Mouse (Mus musculus) midbrain, embryonic 13.5 days (tissue): ENCODE data around the gene Ydjc. TPM values are rescaled to one million over a fixed set of nuclear protein-coding genes. Genes with fewer than 3 reads are reported as not detected.

Experiments
- ATAC-seq: fragments of 200-750 bp; cut with Nextera tagmentation; 2 replicates; pipeline ENCODE4 v1.8.0; 2017; ENCODE audit warnings: mild to moderate bottlenecking, moderate TSS enrichment, moderate library complexity
- H3K27ac ChIP-seq: fragments of 300-500 bp; sonication (generic); 2 replicates; pipeline ENCODE4 v1.5.1; 2015; ENCODE audit warnings: inconsistent platforms, mild to moderate bottlenecking, moderate library complexity
- H3K27me3 ChIP-seq: fragments of 300-500 bp; sonication (generic); 2 replicates; pipeline ENCODE4 v1.6.1; 2015; ENCODE audit warnings: mild to moderate bottlenecking, inconsistent platforms
- H3K36me3 ChIP-seq: fragments of 300-500 bp; sonication (generic); 2 replicates; pipeline ENCODE4 v1.6.1; 2015; ENCODE audit warnings: mild to moderate bottlenecking, inconsistent platforms
- H3K4me1 ChIP-seq: fragments of 300-500 bp; sonication (generic); replicated peaks from 2 replicates; pipeline ENCODE4 v1.6.1; 2015; ENCODE audit warnings: inconsistent platforms
- H3K4me2 ChIP-seq: fragments of 300-500 bp; sonication (generic); replicated peaks from 2 replicates; pipeline ENCODE4 v1.6.1; 2015; ENCODE audit warnings: moderate library complexity, mild to moderate bottlenecking, inconsistent platforms
- H3K4me3 ChIP-seq: fragments of 300-500 bp; sonication (generic); replicated peaks from 2 replicates; pipeline ENCODE4 v1.5.1; 2015; ENCODE audit warnings: mild to moderate bottlenecking, inconsistent platforms
- H3K9ac ChIP-seq: fragments of 300-500 bp; sonication (generic); replicated peaks from 2 replicates; pipeline ENCODE4 v1.6.1; 2015; ENCODE audit warnings: mild to moderate bottlenecking, inconsistent platforms
- H3K9me3 ChIP-seq: fragments of 300-500 bp; sonication (generic); 2 replicates; pipeline ENCODE4 v1.6.1; 2016; ENCODE audit warnings: mild to moderate bottlenecking, inconsistent platforms
- WGBS: fragments of 180-500 bp; shearing (Covaris S2); methylation state at CpG from one replicate; pipeline ENCODE4 v1.1.7; 2015; 5-methylcytosine and 5-hydroxymethylcytosine counted together
- polyA plus RNA-seq: library from polyadenylated mRNA; unstranded; fragments of >200 nt; fragmentation: Nextera tagmentation; extraction: Ambion mirVana; gene quantifications from 2 replicates; pipeline ENCODE4 v1.2.1, GENCODE M21; 2015

Gene Ydjc
- polyA plus RNA-seq, 1 experiment from 2014 or later: 21.5 TPM

DNA sequence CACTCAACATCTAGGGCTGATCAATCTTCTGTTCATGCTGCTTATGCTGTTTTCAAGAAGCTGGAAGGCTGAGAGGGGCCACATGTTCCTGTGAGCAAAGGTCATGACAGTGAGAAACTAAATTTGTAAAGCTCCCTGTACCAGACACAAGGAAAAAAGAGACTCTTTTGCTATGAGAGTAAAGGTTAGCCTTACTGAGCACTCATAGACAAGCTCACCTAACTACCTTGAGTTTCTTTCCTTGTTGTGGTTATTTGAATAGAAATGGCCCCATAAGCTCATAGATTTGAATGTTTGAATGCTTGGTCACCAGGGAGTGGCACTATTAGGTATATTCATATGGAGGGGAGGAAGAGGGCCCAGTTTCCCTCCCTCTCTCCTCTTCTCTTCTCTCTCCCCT is 22.8 kb downstream of the Ydjc start:
- Histone ChIP-seq H3K36me3 (peaks cover 47% of the 10 kb centered on the region), H3K9ac (no peak overlapping the region), H3K27ac (no peak overlapping the region), H3K4me3 (no peak overlapping the region), H3K4me1 (no peaks in the 10 kb centered on the region), H3K4me2 (no peak overlapping the region), H3K27me3 (no peaks in the 10 kb centered on the region), H3K9me3 (no peaks in the 10 kb centered on the region)
- ATAC-seq: no peak

DNA sequence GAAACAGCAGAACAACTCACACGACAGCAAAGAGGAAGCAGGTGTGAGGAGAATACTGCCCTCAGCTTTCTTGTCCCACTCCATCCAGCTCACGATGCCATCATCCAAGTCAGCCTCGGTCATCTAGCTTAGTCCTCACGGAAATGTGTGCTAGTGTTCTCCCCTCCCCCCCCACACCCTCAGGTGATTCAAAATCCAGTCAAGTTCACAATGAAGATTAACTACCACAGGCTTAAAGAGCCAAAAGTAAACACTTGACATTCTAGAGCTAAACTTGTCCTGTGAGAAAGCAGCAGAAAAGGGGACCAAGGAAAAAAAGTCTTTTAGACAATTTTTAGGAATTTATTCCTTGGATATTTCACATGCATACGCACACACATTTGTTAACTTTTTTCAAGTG is 23.6 kb downstream of the Ydjc start:
- Histone ChIP-seq H3K27me3 (no peaks in the 10 kb centered on the region), H3K4me2 (no peak overlapping the region), H3K9ac (no peak overlapping the region), H3K4me3 (no peak overlapping the region), H3K36me3 (peaks cover 52% of the 10 kb centered on the region), H3K4me1 (no peaks in the 10 kb centered on the region), H3K9me3 (no peaks in the 10 kb centered on the region), H3K27ac (no peak overlapping the region)
- 87% methylated on average over 5 of the region's 5 CpGs for WGBS
- ATAC-seq: no peak

DNA sequence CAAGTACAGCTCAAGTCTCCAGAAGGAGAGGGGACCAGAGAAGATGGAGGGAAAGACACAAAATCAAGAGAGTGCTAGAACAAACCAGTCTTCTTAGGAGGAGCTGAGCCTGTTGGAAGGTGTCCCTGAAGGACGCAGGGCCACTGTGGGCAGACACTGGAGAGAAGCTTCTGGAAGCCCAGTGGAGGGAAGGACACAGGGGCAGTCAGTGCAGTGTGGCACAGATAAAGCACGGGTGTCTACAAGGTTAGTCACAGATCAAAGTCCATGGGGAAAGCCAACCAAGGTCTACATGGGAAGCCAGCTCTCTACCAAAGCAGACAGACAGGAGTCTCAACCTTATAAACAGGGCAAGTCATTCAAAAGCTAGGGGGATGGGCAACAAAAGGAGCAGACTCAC is 31.3 kb downstream of the Ydjc start:
- Histone ChIP-seq H3K4me2 (no peak overlapping the region), H3K27ac (no peak overlapping the region), H3K9me3 (no peaks in the 10 kb centered on the region), H3K9ac (no peak overlapping the region), H3K36me3 (peaks cover 41% of the 10 kb centered on the region), H3K27me3 (no peaks in the 10 kb centered on the region), H3K4me1 (no peaks in the 10 kb centered on the region), H3K4me3 (no peak overlapping the region)
- WGBS: 87% methylated on average over 2 of the region's 2 CpGs
- ATAC-seq: no peak

DNA sequence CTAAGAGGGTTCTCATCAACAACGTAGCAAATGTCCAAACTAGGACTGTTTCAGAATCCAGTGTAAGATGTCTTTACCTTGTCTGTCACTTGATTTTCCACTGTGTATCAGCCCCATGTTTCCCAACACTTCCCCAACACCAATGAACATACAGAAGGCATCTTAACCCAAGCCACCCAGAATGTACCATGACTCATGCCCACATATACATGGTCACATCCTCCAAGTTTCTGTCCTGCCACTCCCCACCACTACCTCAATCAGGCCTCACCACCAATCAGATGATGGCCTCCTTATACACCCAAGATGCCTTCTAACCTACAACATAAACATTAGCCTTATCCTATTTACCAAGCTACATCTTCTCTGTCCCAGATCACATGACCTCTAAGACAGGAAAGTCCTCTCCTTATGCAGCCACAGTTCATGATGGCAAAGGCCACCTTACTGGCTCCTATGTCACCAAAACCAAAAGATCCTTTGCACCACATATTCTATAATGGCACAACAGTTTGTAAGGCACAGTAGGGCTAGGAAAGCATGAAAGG is 33.3 kb downstream of the Ydjc start:
- ATAC-seq: no peak
- Histone ChIP-seq H3K4me2 (no peak overlapping the region), H3K27ac (no peak overlapping the region), H3K9me3 (no peaks in the 10 kb centered on the region), H3K9ac (no peak overlapping the region), H3K27me3 (no peaks in the 10 kb centered on the region), H3K4me3 (no peak overlapping the region), H3K4me1 (no peaks in the 10 kb centered on the region), H3K36me3 (peaks cover 32% of the 10 kb centered on the region)
- WGBS: 96% methylated on average over 1 of the region's 1 CpGs

DNA sequence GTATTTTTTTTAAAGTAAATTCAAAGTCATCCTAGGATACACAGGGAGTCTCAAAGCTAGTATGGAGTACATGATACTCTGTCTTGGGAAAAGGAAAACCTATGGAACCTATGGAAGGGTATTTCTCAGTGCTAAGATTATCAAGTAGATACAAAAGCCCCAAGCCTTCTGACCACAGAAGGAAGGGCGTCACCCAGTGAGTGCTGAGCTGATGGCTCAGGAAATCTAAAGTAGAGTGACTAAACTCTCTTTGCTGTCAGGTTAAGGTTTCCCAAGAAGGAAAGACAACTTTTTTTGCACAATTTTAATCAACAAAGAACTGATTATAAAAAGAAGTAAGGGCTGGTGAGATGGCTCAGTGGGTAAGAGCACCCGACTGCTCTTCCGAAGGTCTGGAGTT is 35.3 kb downstream of the Ydjc start:
- H3K27ac ChIP-seq: no peak overlapping the region
- H3K4me3 ChIP-seq: no peak overlapping the region
- H3K27me3 ChIP-seq: no peaks in the 10 kb centered on the region
- H3K9me3 ChIP-seq: no peaks in the 10 kb centered on the region
- H3K4me2 ChIP-seq: no peak overlapping the region
- H3K36me3 ChIP-seq: peaks cover 17% of the 10 kb centered on the region
- no peaks in the 10 kb centered on the region for H3K4me1 ChIP-seq
- 95% methylated on average over 3 of the region's 3 CpGs for WGBS
- H3K9ac ChIP-seq: no peak overlapping the region
- ATAC-seq: no peak

DNA sequence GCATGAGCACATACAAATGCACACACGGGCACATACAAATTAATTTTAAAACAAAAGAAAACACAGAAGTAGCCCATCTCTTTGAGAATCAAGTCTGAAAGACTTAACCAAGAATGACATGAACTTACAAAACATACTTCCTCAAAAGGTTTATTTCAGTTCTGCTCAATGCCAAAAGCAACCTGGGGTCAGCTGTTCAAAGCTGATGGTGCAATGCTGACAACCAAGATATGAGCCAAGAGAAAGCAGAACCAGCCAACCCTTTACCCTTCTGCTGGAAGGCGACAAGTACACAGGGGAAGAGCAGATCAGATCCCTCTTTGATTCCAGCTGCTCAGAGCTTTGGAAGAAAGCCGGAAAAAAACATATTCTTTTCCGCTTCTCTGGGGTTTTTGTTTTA is 37.0 kb downstream of the Ydjc start:
- H3K9ac ChIP-seq: no peak overlapping the region
- no peaks in the 10 kb centered on the region for H3K27me3 ChIP-seq
- H3K4me1 ChIP-seq: no peaks in the 10 kb centered on the region
- no peak for ATAC-seq
- no peak overlapping the region for H3K4me3 ChIP-seq
- no peaks in the 10 kb centered on the region for H3K9me3 ChIP-seq
- H3K4me2 ChIP-seq: no peak overlapping the region
- peaks cover 16% of the 10 kb centered on the region for H3K36me3 ChIP-seq
- H3K27ac ChIP-seq: no peak overlapping the region
- WGBS: 91% methylated on average over 4 of the region's 4 CpGs

DNA sequence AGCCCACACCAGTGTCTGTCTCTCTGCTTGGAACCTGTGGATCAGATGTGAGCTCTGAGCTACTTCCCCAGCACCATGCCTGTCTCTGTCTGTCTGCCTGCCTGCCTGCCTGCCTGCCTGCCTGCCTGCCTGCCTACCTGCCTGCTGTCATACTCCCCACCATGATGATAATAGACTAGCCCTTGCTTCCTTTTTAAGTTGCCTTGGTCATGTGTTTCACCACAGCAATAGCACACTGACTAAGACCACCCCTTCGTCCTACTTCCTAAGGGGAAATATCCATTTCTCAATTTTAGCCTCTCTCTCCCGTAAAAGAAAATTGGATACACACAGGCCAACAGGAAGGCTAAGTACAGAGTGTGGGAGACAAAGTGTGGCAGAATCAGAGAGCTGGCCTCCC is 37.7 kb downstream of the Ydjc start:
- H3K9ac ChIP-seq: no peak overlapping the region
- ATAC-seq: no peak
- no peaks in the 10 kb centered on the region for H3K4me1 ChIP-seq
- H3K27ac ChIP-seq: no peak overlapping the region
- peaks cover 16% of the 10 kb centered on the region for H3K36me3 ChIP-seq
- H3K4me3 ChIP-seq: no peak overlapping the region
- 90% methylated on average over 2 of the region's 2 CpGs for WGBS
- no peak overlapping the region for H3K4me2 ChIP-seq
- H3K27me3 ChIP-seq: no peaks in the 10 kb centered on the region
- no peaks in the 10 kb centered on the region for H3K9me3 ChIP-seq

DNA sequence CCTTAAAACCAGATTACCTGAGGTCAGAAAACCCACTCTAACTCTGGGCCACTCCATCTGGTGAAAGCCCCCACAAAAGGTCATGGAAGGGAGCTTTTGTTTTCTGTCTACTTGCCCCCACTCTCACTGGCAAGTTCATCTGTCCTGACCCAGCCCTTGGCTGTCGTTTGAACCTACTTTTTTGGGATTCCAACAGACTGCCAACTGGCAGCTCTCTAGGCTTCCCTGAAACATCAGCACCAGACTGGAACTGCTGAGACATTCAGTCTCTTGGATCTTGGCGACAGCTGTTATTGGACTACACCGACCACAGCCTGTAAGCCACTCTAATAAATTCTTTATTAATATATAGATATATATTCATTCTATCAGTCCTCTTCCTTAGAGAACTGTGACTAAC is 38.6 kb downstream of the Ydjc start:
- Histone ChIP-seq H3K4me3 (no peak overlapping the region), H3K9ac (no peak overlapping the region), H3K4me2 (no peak overlapping the region), H3K27ac (no peak overlapping the region), H3K4me1 (no peaks in the 10 kb centered on the region), H3K36me3 (peaks cover 16% of the 10 kb centered on the region), H3K27me3 (no peaks in the 10 kb centered on the region), H3K9me3 (no peaks in the 10 kb centered on the region)
- ATAC-seq: no peak
- WGBS: 88% methylated on average over 3 of the region's 3 CpGs

DNA sequence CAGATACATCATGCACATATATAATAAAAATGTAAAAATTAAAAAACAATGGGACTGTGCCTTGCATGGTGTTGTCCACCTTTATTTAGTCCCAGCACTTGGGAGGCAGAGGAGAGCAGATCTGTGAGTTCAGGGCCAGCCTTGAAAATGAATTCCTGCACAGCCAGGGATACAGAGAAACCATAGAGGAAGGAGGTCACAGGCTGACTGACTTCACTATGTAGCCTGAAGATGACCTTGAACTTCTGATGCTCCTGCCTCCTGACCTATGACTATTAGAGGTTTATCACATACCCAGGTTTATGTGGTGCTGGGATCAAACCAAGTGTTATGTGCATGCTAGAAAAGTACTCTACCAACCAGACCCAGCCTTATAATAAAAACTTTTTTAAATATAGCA is 41.1 kb downstream of the Ydjc start:
- Histone ChIP-seq H3K9me3 (no peaks in the 10 kb centered on the region), H3K27me3 (no peaks in the 10 kb centered on the region), H3K4me2 (no peak overlapping the region), H3K9ac (no peak overlapping the region), H3K27ac (no peak overlapping the region), H3K4me1 (no peaks in the 10 kb centered on the region), H3K36me3 (peaks cover 20% of the 10 kb centered on the region), H3K4me3 (no peak overlapping the region)
- no peak for ATAC-seq

DNA sequence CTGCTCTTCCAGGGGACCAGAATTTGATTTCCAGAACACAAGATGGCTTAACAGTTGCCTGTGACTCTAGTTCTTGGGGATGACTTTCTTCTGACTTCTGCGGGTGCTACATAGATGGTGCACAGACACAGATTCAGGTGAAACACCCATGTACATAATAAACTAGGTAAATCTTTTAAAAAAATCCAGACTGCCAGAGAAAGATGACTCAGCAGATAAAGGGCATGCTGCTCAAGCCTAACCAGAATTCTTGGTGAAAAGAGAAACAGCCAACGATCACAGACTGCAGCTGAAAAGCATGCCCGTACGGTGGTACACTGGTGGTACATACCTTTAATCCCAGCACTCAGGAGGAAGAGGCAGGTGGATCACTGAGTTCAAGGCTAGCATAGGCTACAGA is 49.4 kb downstream of the Ydjc start:
- 96% methylated on average over 4 of the region's 4 CpGs for WGBS
- no peaks in the 10 kb centered on the region for H3K27me3 ChIP-seq
- no peak overlapping the region for H3K9ac ChIP-seq
- H3K4me2 ChIP-seq: no peak overlapping the region
- no peaks in the 10 kb centered on the region for H3K9me3 ChIP-seq
- no peak overlapping the region for H3K27ac ChIP-seq
- peaks cover 1% of the 10 kb centered on the region; the same call in 1 of the 2 replicates for H3K4me1 ChIP-seq
- peaks cover 11% of the 10 kb centered on the region for H3K36me3 ChIP-seq
- no peak for ATAC-seq
- H3K4me3 ChIP-seq: no peak overlapping the region

DNA sequence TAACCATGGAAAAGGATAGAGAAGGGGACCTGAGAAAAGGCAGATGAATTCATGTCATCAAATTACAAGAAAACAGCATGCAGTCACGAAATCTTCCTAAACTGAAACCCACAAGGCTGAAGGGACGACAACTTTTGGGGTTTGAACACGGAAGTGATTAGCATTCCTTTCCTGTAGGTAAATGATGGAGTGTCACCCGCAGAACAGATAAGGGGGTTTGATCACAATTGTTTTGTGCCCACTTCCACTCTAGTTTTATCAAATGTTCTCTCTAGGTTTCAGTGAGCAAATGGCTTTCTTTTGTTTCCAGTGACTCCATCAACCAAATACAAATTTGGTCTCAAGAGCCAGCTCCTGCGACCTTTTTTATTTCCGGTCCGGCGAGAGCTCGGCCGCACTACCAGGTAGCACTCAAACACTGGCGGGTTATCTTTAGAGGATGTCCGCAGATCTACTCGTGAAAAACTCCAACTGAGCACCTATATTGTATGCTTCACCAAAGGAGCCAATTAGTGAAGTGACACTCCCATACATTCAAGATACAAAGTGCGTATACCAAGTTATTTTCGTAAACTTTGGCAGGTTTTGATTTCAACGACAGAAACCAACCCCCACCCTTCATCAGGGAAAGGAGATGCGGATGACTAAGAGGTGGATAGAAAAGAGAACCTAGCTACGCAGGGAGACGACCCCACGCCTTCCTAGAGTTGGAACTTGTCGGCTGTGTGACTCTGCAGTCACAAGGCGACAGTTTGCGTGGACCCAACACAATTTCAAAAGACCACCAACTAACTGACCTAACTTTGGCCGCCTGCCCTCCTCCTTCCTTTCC is 55.9 kb downstream of the Ydjc start:
- peak overlapping the region; percentile 99 for H3K4me3 ChIP-seq
- no peaks in the 10 kb centered on the region for H3K36me3 ChIP-seq
- no peaks in the 10 kb centered on the region for H3K27me3 ChIP-seq
- WGBS: 9% methylated on average over 24 of the region's 24 CpGs
- peak overlapping the region; percentile 89 for H3K4me2 ChIP-seq
- H3K27ac ChIP-seq: peak overlapping the region; percentile 82
- H3K9me3 ChIP-seq: no peaks in the 10 kb centered on the region
- peak overlapping the region; percentile 99 for H3K9ac ChIP-seq
- peaks cover 20% of the 10 kb centered on the region for H3K4me1 ChIP-seq
- ATAC-seq: peak; percentile 5; the same call in 1 of the 2 replicates

DNA sequence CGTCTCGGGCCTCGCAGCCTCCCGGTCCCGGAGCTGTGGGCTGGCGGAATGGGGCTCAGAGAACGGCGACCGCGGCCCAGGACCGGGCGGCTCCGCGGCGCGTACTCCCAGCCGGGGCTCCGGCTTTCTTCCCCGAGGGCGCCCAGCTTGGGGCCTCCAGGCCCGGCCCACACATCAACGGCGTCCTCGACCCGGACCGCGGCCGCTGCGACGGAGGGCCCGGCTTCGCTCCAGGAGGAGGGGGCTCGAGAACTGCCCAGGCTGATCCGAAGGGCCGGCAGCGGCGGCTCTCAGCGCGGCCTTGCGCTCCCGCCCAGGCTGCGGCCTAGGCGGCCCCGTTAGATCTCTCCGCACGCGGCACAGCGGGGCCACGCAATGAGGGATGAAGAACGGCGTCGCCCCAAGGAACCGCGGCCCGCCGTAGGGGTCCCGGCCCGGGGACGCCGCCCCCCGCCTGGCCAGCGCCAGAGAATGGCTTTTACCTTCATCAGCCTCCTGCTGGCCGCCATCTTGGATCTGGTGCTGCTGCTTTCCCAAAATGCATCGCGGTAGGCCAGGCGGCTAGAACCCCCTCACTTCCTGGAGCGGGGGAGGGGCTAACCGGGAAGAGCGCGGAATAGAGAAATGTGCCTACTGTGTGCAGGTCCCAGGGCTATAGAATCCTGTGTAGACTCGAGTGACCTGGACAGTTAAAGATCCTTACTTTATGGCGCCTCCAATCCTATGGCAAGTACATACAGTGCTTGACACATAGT is 56.7 kb downstream of the Ydjc start:
- under 1% methylated on average over 72 of the region's 72 CpGs for WGBS
- H3K27ac ChIP-seq: peak overlapping the region; percentile 82
- peak overlapping the region; percentile 89 for H3K4me2 ChIP-seq
- peaks cover 20% of the 10 kb centered on the region for H3K4me1 ChIP-seq
- ATAC-seq: peak; percentile 86
- H3K27me3 ChIP-seq: peaks cover 2% of the 10 kb centered on the region; the same call in 1 of the 2 replicates
- H3K36me3 ChIP-seq: no peaks in the 10 kb centered on the region
- H3K9ac ChIP-seq: peak overlapping the region; percentile 99
- H3K4me3 ChIP-seq: peak overlapping the region; percentile 99
- H3K9me3 ChIP-seq: no peaks in the 10 kb centered on the region
